In the genomic region with DNA sequence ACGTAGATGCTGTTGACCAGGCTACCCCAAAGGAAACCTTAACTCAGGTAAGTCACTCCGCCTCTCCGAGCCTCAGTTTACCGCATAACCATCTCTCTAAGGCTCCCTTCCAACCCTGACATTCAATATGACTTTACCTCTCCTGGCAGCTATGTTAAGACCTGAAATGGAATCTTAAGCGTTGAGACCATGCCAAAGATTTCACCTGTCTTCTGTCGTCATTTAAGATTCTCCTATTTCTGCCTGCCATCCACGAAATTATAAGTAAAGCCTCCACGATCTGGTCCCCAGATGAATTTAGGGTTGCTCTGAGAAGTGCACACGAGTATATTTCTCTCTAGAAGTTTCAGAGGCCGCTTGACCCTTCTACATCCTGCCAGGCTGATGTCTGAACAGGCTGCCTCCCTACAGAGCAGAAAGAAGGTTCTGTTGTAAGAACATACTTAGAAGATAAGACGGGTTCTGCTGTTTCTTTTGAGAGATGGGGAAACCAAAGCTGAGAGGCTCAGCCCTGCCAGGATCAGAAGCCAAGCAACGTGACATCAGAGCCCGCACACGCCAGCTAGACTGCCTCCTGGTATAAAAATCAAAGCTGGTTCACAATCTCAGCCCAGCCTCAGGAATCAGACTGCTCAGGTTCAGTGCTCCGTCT, we compare ENCODE assay signal across 8 mouse cellular contexts. TPM values are rescaled to one million over a fixed set of nuclear protein-coding genes. Genes with fewer than 3 reads are reported as not detected.
DNase-seq lines count a peak whose midpoint lies in the region; ATAC-seq and TF ChIP-seq lines count a peak whose summit lies in the region.

No protein-coding gene starts in this region.

- TF ChIP-seq CTCF in heart, postnatal 0 days (IDR thresholded peaks at IDR 0.05; ENCODE audit: low read depth): no peak

- peaks cover 6% of the 10 kb centered on the region; the same call in 1 of the 2 replicates for H3K4me1 ChIP-seq in heart, postnatal 0 days (ENCODE audit: control insufficient read depth, insufficient read depth)

- DNase-seq in retina, postnatal 1 day: peak; percentile 32
- DNase-seq in retina, embryonic 14.5 days (ENCODE audit: low spot score): no peak
- peak; percentile 59 to 62 for DNase-seq in cerebellum, postnatal 36 days
- no peak for DNase-seq in heart, postnatal 0 days (ENCODE audit: low spot score)
- DNase-seq in urinary bladder, postnatal 10 days (ENCODE audit: low spot score): no peak
- no peak for DNase-seq in adrenal gland, postnatal 10 days
- no peak for DNase-seq in kidney, adult 9 months

- peak overlapping the region; percentile 89 for H3K4me3 ChIP-seq in heart, postnatal 0 days (ENCODE audit: low read depth, low read length)

- no peak for TF ChIP-seq EP300 in heart, postnatal 0 days (IDR thresholded peaks at IDR 0.05; ENCODE audit: low read depth)

- peak overlapping the region; percentile 100 for H3K4me2 ChIP-seq in heart, postnatal 0 days (ENCODE audit: low read depth, low read length)

- no peak overlapping the region for H3K9ac ChIP-seq in heart, postnatal 0 days (replicated peaks; ENCODE audit: low read depth, low read length)

- H3K27me3 ChIP-seq in heart, postnatal 0 days (ENCODE audit: control insufficient read depth, insufficient read depth, low read length): no peaks in the 10 kb centered on the region

- WGBS in heart, postnatal 0 days: 12% methylated on average over 15 of the region's 15 CpGs

- no peak for ATAC-seq in heart, postnatal 0 days (ENCODE audit: insufficient read depth, low read depth)
- ATAC-seq in megakaryocyte progenitor cell, adult 5-6 weeks (replicated peaks; ENCODE audit: poor library complexity): peak; percentile 16; the same call in 1 of the 2 replicates

- no peak overlapping the region for H3K27ac ChIP-seq in heart, postnatal 0 days (ENCODE audit: low read depth)

- no peaks in the 10 kb centered on the region for H3K9me3 ChIP-seq in heart, postnatal 0 days (replicated peaks; ENCODE audit: control insufficient read depth, low read length)

- H3K36me3 ChIP-seq in heart, postnatal 0 days (replicated peaks; ENCODE audit: control insufficient read depth, insufficient read depth, low read length): no peaks in the 10 kb centered on the region

RNA-seq across cellular contexts. Expression of a gene that starts 24.8 kb away (rescaled TPM):
- 1.7 TPM in 1 of 2 replicates, not detected in the other for total RNA-seq in heart, postnatal 0 days (2014; rRNA removed; ENCODE audit: low replicate concordance)
- 0.18 TPM in 2 replicates for polyA plus RNA-seq in heart, postnatal 0 days (2015; fragmentation: Nextera tagmentation; extraction: Ambion mirVana)
- total RNA-seq in megakaryocyte progenitor cell, adult 5-6 weeks (2015): 0.07 and 0.34 TPM in 2 replicates
- 0.50 and 0.61 TPM in 2 replicates for total RNA-seq in megakaryocyte progenitor cell, adult 5-6 weeks (2017)
- total RNA-seq in adrenal gland, postnatal 10 days (2021): under 1 TPM; 0.15 to 0.55 TPM

RNA-seq across cellular contexts. Expression of a gene that starts 25.4 kb away (rescaled TPM):
- total RNA-seq in heart, postnatal 0 days (2014; rRNA removed; ENCODE audit: low replicate concordance): 47.3 and 52.8 TPM in 2 replicates
- 21.2 and 26.6 TPM in 2 replicates for polyA plus RNA-seq in heart, postnatal 0 days (2015; fragmentation: Nextera tagmentation; extraction: Ambion mirVana)
- total RNA-seq in megakaryocyte progenitor cell, adult 5-6 weeks (2015): 42.5 and 53.5 TPM in 2 replicates
- 49.7 and 78.9 TPM in 2 replicates for total RNA-seq in megakaryocyte progenitor cell, adult 5-6 weeks (2017)
- 10 to 100 TPM; 77.8 to 79.6 TPM for total RNA-seq in adrenal gland, postnatal 10 days (2021)

Comparison
In these comparisons a context has a peak if more than half of its experiments do, and no peak if none do; other contexts are left out.
1. DNase-seq: peak in retina, postnatal 1 day (single experiment) and cerebellum, postnatal 36 days (2 of 2); none in retina, embryonic 14.5 days (single experiment), heart, postnatal 0 days (single experiment), urinary bladder, postnatal 10 days (single experiment), adrenal gland, postnatal 10 days (single experiment) and kidney, adult 9 months (single experiment).